Comparison of ENCODE assay signal across 24 mouse cellular contexts in the genomic region with DNA sequence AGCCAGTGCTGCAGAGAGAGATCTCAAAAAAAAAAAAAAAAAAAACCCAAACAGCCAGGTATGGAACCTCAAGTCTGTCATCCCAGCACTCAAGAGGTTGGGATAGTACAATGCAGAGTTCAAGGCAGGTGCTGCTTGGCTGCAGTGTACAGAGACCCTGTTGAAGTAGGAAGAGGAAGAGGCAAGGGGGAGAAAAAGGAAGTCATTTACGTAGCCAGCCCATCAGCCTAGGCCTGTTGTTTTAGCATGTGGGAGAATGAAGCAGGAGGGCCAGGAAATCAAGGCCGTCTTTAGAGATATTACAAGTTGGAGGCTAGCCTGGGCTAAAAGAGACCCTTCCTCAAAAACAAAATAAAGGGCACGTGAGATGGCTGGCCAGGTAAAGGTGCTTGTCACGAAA.
"Had no signal": no experiment of that assay in that cellular context is flagged by ENCODE, and none has a peak within 500 bp of the region (broad histone marks: within the 10 kb centered on the region; RNA-seq: fewer than 3 reads in every experiment).

No protein-coding gene starts in this region.

- H3K4me1 ChIP-seq: midbrain, embryonic 10.5 days; midbrain, embryonic 15.5 days; neural tube, embryonic 13.5 days had no signal

- H3K4me3 ChIP-seq: layer of hippocampus, adult 2 months; left cerebral cortex, adult 2 months; megakaryocyte, embryonic 14.5 days; midbrain, embryonic 10.5 days; midbrain, embryonic 15.5 days; myocyte; neural tube, embryonic 13.5 days had no signal

- H3K9me3 ChIP-seq: megakaryocyte, embryonic 14.5 days; midbrain, embryonic 10.5 days; midbrain, embryonic 15.5 days; neural tube, embryonic 13.5 days had no signal

- DNase-seq: kidney, adult 2 months; kidney, postnatal 25 days; layer of hippocampus, adult 9-11 months; layer of hippocampus, postnatal 36 days; liver, postnatal 0 days; lung, embryonic 14.5 days; lung, postnatal 4 days; retina, postnatal 1 day; right cerebral cortex, postnatal 25 days; thymus, adult 2 months; thymus, postnatal 14 days; thymus, postnatal 4 days had no signal

- H3K27me3 ChIP-seq: midbrain, embryonic 15.5 days; neural tube, embryonic 13.5 days had no signal

- ATAC-seq: intestine, embryonic 16.5 days; liver, postnatal 0 days; lung, postnatal 0 days; midbrain, embryonic 15.5 days had no signal

- H3K9ac ChIP-seq: liver, embryonic 14.5 days; liver, postnatal 0 days; lung, embryonic 14.5 days; midbrain, embryonic 15.5 days; neural tube, embryonic 13.5 days had no signal

- H3K36me3 ChIP-seq: midbrain, embryonic 10.5 days; midbrain, embryonic 15.5 days; neural tube, embryonic 13.5 days had no signal

- H3K27ac ChIP-seq: kidney, postnatal 0 days; layer of hippocampus, adult 2 months; left cerebral cortex, adult 2 months; liver, embryonic 14.5 days; midbrain, embryonic 10.5 days; midbrain, embryonic 15.5 days; neural tube, embryonic 13.5 days; stomach, postnatal 0 days had no signal

- H3K4me2 ChIP-seq: lung, embryonic 14.5 days; midbrain, embryonic 15.5 days; neural tube, embryonic 13.5 days had no signal
